In genomic region chr1:21324633-21325032, GRCm38 (mm10) we compare ENCODE assay signal across 19 mouse cellular contexts. TPM values are rescaled to one million over a fixed set of nuclear protein-coding genes. Genes with fewer than 3 reads are reported as not detected.
"Had no signal": no experiment of that assay in that cellular context is flagged by ENCODE, and none has a peak within 500 bp of the region (broad histone marks: within the 10 kb centered on the region; RNA-seq: fewer than 3 reads in every experiment).

No protein-coding gene starts in this region.

- DNase-seq: kidney, adult 11 months; kidney, postnatal 10 days; liver, embryonic 13.5 days; lung, adult 18-20 months; spleen, adult 18-20 months; thymus, adult 18-20 months; thymus, postnatal 14 days had no signal

- H3K36me3 ChIP-seq: limb, embryonic 15.5 days; liver, embryonic 13.5 days; midbrain, embryonic 10.5 days; neural tube, embryonic 15.5 days had no signal

- H3K4me3 ChIP-seq: limb, embryonic 15.5 days; liver, embryonic 13.5 days; midbrain, embryonic 10.5 days; myocyte; neural tube, embryonic 15.5 days had no signal

- H3K4me1 ChIP-seq: limb, embryonic 15.5 days; midbrain, embryonic 10.5 days had no signal

- H3K27me3 ChIP-seq: limb, embryonic 15.5 days; liver, embryonic 13.5 days; neural tube, embryonic 15.5 days had no signal

- H3K27ac ChIP-seq: limb, embryonic 15.5 days; liver, embryonic 13.5 days; midbrain, embryonic 10.5 days; neural tube, embryonic 15.5 days had no signal

RNA-seq across cellular contexts. Expression of gene Khdc1a, which starts 24.8 kb away (rescaled TPM):
- polyA plus RNA-seq: kidney, embryonic 14.5 days; large intestine, adult 2 months; limb, embryonic 11.5 days; limb, embryonic 15.5 days; liver, embryonic 13.5 days; lung, embryonic 16.5 days; midbrain, embryonic 10.5 days; midbrain, embryonic 14.5 days; myocyte; neural tube, embryonic 11.5 days; neural tube, embryonic 15.5 days; stomach, embryonic 14.5 days had no signal

RNA-seq across cellular contexts. Expression of gene Khdc1c, which starts 43.5 kb away (rescaled TPM):
- polyA plus RNA-seq: kidney, embryonic 14.5 days; large intestine, adult 2 months; limb, embryonic 11.5 days; limb, embryonic 15.5 days; liver, embryonic 13.5 days; lung, embryonic 16.5 days; midbrain, embryonic 10.5 days; midbrain, embryonic 14.5 days; myocyte; neural tube, embryonic 11.5 days; neural tube, embryonic 15.5 days; stomach, embryonic 14.5 days had no signal

RNA-seq across cellular contexts. Expression of gene Khdc1b, which starts 58.7 kb away (rescaled TPM):
- polyA plus RNA-seq: large intestine, adult 2 months; limb, embryonic 11.5 days; limb, embryonic 15.5 days; liver, embryonic 13.5 days; midbrain, embryonic 10.5 days; myocyte; neural tube, embryonic 11.5 days; neural tube, embryonic 15.5 days; urinary bladder, adult 2 months had no signal
